Mouse (Mus musculus) CH12.LX (cell line): ENCODE data around the gene Tnni2.

ENCODE experiments used
- CTCF ChIP-seq, 2 experiments: IDR thresholded peaks in 1 of 2; conservative IDR thresholded peaks in 1 of 2; 2 replicates each; pipeline ENCODE4 v1.5.1; 2011 to 2012; ENCODE audit warnings: low read depth in 2 of 2, low read length in 2 of 2, improper control_type of control experiment in 1 of 2, inconsistent platforms in 1 of 2, mild to moderate bottlenecking in 1 of 2, moderate library complexity in 1 of 2
- EP300 ChIP-seq: IDR thresholded peaks from 2 replicates; pipeline ENCODE4 v1.6.1; 2011; ENCODE audit warnings: low read length, improper control_type of control experiment
- IRF4 ChIP-seq: IDR thresholded peaks from 2 replicates; pipeline ENCODE4 v1.6.1; 2014; ENCODE audit warnings: low read depth, mild to moderate bottlenecking, inconsistent platforms, low read length, improper control_type of control experiment
- KAT2A ChIP-seq: IDR thresholded peaks from 2 replicates; pipeline ENCODE4 v1.6.1; 2012; ENCODE audit warnings: low read length, improper control_type of control experiment, inconsistent platforms; ENCODE audit not compliant: insufficient replicate concordance
- MAFK ChIP-seq: IDR thresholded peaks from 2 replicates; pipeline ENCODE4 v1.6.1; 2011; ENCODE audit warnings: low read length, improper control_type of control experiment; ENCODE audit not compliant: insufficient replicate concordance
- POLR2A ChIP-seq: IDR thresholded peaks from 2 replicates; pipeline ENCODE4 v1.6.1; 2011; ENCODE audit warnings: low read depth, mild to moderate bottlenecking, improper control_type of control experiment, low read length
- RCOR1 ChIP-seq: conservative IDR thresholded peaks from 2 replicates; pipeline ENCODE4 v1.6.1; 2012; ENCODE audit warnings: low read depth, mild to moderate bottlenecking, inconsistent platforms, low read length, improper control_type of control experiment
- SIN3A ChIP-seq: IDR thresholded peaks from 2 replicates; pipeline ENCODE4 v1.6.1; 2012; ENCODE audit warnings: low read length, improper control_type of control experiment, inconsistent platforms
- USF1 ChIP-seq: IDR thresholded peaks from 2 replicates; pipeline ENCODE4 v1.6.1; 2014; ENCODE audit warnings: low read depth, mild to moderate bottlenecking, inconsistent platforms, low read length, improper control_type of control experiment

GRCm38 (mm10) chr7:142431106-142431505 is 10.5 kb upstream of the Tnni2 start:
- TF ChIP-seq POLR2A (no peak), EP300 (no peak), SIN3A (no peak), IRF4 (no peak), KAT2A (no peak), USF1 (no peak), MAFK (no peak), CTCF (conservative IDR thresholded peaks at IDR 0.05 in 1 of 2, IDR thresholded peaks at IDR 0.05 in 1 of 2; ENCODE audit: low read depth in 2 of 2, low read length in 2 of 2) (no peak), RCOR1 (no peak)
